Mouse (Mus musculus) adrenal gland, adult 18-20 months (tissue): ENCODE measurements around the gene Myl12a. TPM values are rescaled to one million over a fixed set of nuclear protein-coding genes. Genes with fewer than 3 reads are reported as not detected.
A peak's percentile ranks its signal among the peaks of the same experiment; 100 is the strongest.
"Not testable (repeated sequence)": the region's sequence is repeated elsewhere in the genome, so short reads cannot be mapped to it uniquely, and the experiment has no call there.

Experiments
- DNase-seq, 2 experiments: peaks; one replicate each; pipeline ENCODE4 v3.0.0; 2021 to 2022; ENCODE audit warnings: low spot score in 2 of 2
- total RNA-seq, 2 experiments: library from RNA; stranded (reverse); gene quantifications; 1 replicate in 1 of 2; 2 replicates in 1 of 2; pipeline ENCODE4 v1.2.3; 2021

Myl12a gene
- total RNA-seq, 2 experiments from 2014 or later: 277 to 311 TPM

- DNase-seq: peak; percentile 86 to 88
These were observed 12.0 kb downstream of the Myl12a start for GRCm38 (mm10) chr17:70990403-70991303.

- DNase-seq: no peak
These were observed 12.7 kb downstream of the Myl12a start for GRCm38 (mm10) chr17:70989991-70990390.

DNA sequence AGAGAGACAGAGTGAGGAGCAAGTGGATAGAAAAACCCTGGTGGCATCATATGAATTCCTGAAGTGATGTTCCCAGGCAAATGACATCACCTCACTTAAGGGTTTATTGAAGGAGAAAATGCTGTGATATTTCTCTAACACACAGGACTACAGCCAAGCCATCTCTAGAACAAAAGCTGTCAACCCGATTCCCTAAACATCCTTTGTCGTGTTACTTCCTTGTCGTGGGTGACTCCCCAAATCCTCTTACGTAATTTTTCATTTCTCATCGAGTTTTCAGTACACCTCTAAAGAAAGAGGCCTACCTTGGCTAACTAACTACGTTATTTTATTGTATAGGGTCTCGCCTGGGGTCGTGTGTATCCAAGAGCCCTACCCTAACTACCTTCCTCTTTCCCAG lies 13.2 kb downstream of the Myl12a start:
- DNase-seq: no peak

DNA sequence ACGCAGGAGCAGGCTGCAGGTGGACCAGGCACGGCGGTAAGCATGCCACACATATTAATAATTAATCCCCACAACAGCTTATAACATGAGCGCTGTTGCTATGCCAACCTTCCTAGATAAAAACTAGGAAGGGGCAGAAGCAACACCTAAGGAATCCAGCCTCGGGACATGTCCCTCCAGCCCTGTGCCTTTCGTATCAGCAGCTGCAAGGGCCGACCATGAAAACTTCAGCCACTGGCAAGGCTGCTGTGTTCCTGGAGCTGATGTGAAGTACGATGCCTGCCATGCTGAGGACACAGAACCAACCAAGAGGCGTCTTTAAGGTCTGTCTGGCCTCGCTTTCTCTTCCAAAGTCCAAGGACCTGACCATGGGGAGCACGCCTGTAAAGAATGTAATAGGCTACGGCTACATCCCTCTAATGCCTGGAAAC lies 14.3 kb downstream of the Myl12a start:
- DNase-seq: no peak

DNA sequence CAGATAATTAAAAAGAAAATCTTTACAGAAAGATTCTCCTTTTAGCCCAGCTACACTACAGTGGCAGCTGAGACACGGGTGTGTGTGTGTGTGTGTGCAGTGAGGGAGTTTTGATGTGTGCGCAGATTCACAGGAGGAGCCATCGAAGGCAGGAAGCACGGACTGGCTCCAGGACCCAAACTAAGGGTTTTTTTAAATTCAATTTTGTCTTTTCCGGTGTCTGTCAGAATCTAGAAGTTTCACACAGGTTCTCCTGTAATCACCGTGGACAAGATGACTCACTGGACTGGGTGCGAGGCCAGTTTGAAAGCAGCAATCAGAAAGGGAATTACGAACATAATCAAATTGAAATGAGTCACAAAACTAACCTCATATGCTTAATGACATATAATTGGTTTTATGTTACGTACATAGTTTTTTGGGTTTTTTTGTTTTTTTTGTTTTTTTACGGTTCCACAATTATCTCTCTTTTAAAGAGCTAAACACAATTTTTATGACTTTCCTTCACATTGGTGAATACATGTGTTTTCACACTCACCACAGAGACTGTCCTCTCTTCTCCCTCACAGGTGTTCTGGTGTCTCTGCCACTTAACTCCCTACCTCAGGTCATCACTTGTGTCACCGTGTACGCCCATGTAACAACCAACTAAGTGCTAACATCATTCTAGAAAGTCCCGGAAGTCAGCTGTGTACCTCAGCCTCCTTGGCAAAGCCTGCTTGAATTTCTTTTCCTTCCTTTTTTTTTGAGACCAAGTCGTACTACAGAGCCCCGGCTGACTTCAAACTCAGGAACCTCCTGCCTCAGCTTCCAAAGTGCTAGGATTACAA lies 15.6 kb downstream of the Myl12a start:
- no peak for DNase-seq

DNA sequence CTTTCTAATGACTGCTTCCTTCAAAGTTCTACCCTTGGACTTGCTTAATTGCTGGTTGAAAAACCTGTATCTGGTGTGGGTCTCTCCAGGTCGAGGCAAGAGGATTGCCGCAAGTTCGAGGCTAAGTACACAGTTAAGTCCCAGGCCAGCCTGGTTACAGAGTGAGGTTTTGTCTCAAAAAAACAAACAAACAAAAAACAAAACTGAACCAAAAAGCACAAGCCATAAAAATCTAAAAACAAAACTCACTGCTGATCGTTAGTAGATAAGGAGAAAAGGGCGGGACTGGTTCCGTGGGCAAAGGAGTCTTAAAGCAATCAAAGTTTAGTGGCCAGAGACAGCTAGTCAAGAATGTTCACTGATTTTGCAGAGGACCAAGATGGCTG lies 16.3 kb downstream of the Myl12a start:
- DNase-seq: no peak

- DNase-seq: no peak
These were observed 16.9 kb downstream of the Myl12a start for GRCm38 (mm10) chr17:70985501-70986354.

DNA sequence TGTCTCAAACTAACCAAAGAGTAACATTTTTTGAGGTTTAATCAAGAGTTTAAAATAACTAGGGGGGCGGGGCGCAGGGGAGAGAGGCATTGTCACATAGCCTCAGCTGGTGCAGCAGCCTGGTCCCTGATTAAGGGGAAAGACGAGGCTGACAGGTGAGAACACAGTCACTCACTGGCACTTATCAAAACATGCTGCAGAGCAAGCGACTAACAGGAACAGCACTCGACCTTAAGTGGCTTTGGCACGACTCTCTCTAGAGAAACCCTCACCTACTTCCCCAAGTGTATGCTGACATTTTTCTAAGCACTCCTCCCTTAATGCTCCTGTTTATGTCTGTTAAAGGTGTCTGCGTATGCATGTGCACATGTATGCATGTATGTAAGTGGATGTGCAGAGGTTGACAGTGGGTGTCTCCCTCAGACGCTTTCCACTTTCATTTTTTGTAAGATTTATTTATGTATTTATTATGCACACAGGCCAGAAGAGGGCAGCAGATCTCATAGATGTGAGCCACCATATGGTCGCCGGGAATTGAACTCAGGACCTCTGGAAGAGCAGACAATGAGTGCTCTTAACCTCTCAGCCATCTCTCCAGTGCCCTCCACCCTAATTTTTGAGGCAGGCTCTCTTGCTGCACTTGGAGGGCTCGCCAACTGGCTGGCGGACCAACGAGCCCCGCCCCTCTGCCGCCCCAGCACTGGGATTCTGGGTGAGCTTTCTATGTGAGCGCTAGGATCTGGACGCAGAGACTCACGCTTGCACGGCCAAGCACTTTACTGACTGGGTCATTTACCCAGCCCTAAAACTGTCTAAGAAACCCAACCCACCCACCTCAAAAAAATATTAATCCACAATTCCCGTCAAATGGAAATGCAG lies 23.1 kb downstream of the Myl12a start:
- no peak for DNase-seq

DNA sequence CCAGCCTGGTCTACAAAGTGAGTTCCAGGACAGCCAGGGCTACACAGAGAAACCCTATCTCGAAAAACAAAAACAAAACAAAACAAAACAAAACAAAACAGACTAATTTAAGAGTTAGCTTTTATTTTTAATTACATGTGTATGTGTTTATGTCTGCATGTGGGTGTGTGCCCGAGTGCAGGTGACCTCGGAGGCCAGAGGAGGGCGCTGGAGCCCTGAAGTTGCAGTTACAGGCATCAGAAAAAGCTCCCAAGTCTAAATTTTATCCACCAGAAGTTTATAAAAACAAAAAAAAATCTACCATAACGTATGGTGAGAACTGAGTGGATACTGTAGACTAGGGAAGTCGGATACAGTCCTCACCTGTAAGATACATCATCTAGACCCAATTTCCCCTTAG lies 24.9 kb downstream of the Myl12a start:
- no peak for DNase-seq

DNA sequence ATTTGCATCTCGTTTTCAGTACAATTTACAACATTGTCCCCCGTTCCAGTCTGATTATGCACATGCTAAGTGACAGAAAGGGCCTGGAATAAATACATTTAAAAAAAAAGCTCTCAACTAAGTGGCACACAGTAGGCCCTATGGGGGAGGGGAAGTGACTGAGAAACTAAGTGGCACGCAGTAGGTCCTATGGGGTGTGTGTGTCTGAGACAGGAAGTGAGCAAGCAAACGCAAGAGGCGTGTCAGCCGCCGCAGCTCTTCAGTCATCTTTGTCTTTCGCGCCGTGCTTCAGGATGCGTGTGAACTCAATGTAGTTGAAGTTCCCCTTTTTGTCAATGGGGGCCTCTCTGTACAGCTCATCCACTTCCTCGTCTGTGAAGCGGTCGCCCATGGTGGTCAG lies 28.6 kb downstream of the Myl12a start:
- not testable (repeated sequence) for DNase-seq

GRCm38 (mm10) chr17:70973398-70973797 lies 29.3 kb downstream of the Myl12a start:
- DNase-seq: no peak

DNA sequence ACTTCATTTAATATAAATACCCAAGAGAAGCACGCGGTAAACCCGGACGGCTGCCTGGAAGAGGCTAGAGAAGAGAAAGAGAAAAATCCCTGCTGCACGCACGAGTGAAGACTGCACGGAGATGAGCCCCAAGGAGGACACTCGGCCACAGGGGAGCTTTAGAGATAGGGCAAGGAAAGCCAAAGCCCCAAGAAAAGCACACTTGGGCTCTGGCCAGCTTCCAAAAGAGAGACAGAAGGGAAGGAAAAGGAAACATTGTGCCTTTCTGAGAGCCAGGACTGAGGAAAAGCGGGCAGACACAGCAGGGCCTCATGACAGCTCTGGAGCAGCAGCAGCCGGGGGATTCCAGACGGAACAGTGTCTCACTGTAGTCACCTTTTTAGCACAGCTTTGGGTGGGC lies 31.5 kb downstream of the Myl12a start:
- DNase-seq: no peak

GRCm38 (mm10) chr17:70968606-70969191 lies 34.0 kb downstream of the Myl12a start:
- DNase-seq: no peak

- no peak for DNase-seq
These were observed 35.0 kb downstream of the Myl12a start for GRCm38 (mm10) chr17:70967646-70968045.

- no peak for DNase-seq
These were observed 35.5 kb downstream of the Myl12a start for GRCm38 (mm10) chr17:70967191-70967590.

- DNase-seq: no peak
These were observed 36.6 kb downstream of the Myl12a start for GRCm38 (mm10) chr17:70966126-70966525.

DNA sequence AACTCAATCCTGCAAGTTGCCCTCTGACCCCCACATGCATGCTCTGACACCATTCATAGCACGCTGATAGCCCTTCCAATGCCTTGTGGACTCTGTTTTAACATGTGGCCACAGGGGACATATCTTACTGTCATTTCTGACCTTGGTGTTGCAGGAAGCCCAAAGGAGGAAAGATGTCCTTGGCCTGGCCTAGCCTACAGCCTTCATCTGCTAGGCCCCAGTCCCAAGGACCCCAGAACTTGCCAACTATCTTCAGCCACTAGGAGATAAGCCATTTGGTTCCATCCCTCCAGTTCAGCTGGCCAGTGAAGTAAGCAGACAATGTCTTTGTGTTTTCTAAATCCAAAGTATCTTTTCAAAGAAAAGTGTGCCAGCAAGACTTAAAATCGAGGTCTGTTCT lies 37.4 kb downstream of the Myl12a start:
- DNase-seq: no peak

DNA sequence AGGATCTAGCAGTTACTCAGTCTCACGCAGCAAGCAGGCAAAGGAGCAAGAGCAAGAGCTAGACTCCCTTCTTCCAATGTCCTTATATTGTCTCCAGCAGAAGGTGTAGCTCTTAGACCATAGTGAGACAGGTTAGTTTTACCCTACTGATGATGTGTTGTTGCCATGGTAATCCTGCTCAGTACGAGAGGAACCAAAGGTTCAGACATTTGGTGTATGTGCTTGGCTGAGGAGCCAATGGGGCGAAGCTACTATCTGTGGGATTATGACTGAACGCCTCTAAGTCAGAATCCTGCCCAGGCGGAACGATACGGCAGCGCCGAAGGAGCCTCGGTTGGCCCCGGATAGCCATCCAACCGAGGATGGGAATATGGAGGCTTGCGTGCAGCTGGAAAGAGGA lies 39.1 kb downstream of the Myl12a start:
- peak; percentile 98 to 100 for DNase-seq

GRCm38 (mm10) chr17:70951266-70951665 lies 51.4 kb downstream of the Myl12a start:
- DNase-seq: no peak

DNA sequence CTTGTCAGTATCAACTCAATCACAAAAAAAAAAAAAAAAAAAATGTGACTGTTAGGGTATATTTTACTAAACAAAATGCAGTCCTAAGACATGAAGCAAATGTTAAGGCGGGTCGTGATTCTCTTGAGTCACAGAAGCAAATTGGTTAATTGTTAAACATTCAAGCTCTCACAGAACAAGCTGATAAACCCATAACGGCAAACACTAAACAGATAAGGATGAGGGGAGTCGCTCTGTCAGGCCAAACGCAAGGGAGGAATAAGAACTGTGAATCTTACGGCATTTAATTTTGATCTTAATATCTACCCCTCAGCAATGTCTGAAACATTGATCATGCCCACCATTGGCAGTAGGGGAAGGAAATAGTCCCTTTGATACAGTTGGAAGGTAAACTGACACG lies 53.5 kb downstream of the Myl12a start:
- DNase-seq: no peak
